Mouse (Mus musculus): Measurements from ENCODE around the gene Mkrn1. TPM values are rescaled to one million over a fixed set of nuclear protein-coding genes. Genes with fewer than 3 reads are reported as not detected.
A peak's percentile ranks its signal among the peaks of the same experiment; 100 is the strongest.
"Not testable (repeated sequence)": the region's sequence is repeated elsewhere in the genome, so short reads cannot be mapped to it uniquely, and the experiment has no call there.

The Mkrn1 gene
- polyA plus RNA-seq, 1 experiment from 2014 or later, result 65.2 TPM

GRCm38 (mm10) chr6:39425181-39425580 is 4.9 kb upstream of the Mkrn1 start:
- Histone ChIP-seq H3K9me3 (no peaks in the 10 kb centered on the region), H3K4me1 (peaks cover 7% of the 10 kb centered on the region)
- WGBS, result 88% methylated on average over 2 of the region's 2 CpGs

DNA sequence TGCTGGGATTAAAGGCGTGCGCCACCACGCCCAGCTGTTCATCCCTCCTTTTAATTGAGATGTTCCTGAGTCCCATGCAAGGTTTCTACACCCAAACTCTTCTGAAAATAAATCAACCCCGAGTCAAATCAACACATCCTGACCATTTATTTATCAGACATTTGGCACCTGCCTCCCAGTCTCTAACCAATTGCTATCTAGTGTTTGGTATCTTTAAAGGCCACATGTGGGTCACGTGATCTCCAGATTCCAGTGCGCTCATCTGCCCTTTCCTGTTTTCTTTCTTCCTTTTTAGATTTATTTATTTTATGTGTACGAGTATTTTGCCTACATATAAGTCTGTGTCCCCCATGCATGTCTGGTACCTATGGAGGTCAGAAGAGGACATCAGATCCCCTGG is 3.4 kb upstream of the Mkrn1 start:
- 91% methylated on average over 7 of the region's 7 CpGs for WGBS
- H3K9me3 ChIP-seq, result no peaks in the 10 kb centered on the region
- peaks cover 13% of the 10 kb centered on the region for H3K27me3 ChIP-seq (ENCODE audit: poor library complexity, severe bottlenecking)
- DNase-seq (ENCODE audit: extremely low spot score, low spot score), result no peak
- H3K36me3 ChIP-seq (replicated peaks), result no peaks in the 10 kb centered on the region
- H3K27ac ChIP-seq, result no peak overlapping the region
- no peak overlapping the region for H3K4me3 ChIP-seq
- H3K4me1 ChIP-seq, result peaks cover 13% of the 10 kb centered on the region

More at GRCm38 (mm10) chr6:39425181-39425580, 4.9 kb upstream of the Mkrn1 start:
- Histone ChIP-seq H3K27ac (no peak overlapping the region), H3K4me3 (no peak overlapping the region), H3K27me3 (ENCODE audit: poor library complexity, severe bottlenecking) (peaks cover 11% of the 10 kb centered on the region), H3K36me3 (replicated peaks) (no peaks in the 10 kb centered on the region)
- DNase-seq (ENCODE audit: extremely low spot score, low spot score), result no peak

DNA sequence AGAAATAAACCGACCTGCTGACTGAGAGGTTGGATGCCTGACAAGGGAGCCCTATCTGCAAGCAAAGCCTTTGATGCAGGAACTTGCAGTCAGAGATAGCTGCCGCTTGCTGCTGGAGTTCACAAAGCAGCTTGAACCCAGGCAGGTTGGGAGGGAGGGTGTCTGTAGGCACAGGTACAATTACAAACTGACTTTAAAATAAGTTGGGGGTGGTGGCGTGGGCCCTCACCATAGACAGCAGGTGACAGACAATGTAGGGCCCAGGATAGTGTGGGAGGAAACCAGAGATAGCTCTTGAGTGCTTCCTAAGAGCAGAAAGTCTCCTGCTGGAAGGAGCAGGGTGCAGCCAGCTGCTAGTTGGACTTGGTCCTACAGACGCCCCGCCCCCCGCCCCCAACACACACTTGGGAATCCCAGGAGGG is 2.9 kb upstream of the Mkrn1 start:
- Histone ChIP-seq H3K4me3 (no peak overlapping the region), H3K9me3 (no peaks in the 10 kb centered on the region), H3K4me1 (peaks cover 18% of the 10 kb centered on the region), H3K27ac (no peak overlapping the region), H3K27me3 (ENCODE audit: poor library complexity, severe bottlenecking) (peaks cover 19% of the 10 kb centered on the region), H3K36me3 (replicated peaks) (no peaks in the 10 kb centered on the region)
- 76% methylated on average over 6 of the region's 6 CpGs for WGBS
- no peak for DNase-seq (ENCODE audit: extremely low spot score, low spot score)

DNA sequence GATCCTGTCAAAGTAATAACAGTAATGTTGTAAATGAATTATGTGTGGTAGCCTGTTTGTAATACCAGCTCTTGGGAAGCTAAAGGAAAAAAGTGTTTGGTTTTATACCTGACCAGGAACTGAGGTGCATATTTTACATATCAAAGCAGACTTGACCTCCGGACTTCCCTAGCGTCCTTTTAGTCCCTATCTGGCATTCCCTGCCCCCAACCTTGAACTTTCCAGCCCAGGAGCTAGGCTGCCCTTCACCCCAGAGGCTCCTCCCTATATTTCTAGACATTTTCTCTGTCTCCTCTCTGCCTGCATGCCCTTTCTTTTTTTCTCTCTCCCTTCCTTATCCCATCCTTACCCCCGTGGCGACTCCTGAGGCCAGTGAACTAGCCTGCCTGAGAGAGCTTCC is 605 bp upstream of the Mkrn1 start:
- WGBS, result 50% methylated on average over 4 of the region's 4 CpGs
- Histone ChIP-seq H3K36me3 (replicated peaks) (no peaks in the 10 kb centered on the region), H3K9me3 (no peaks in the 10 kb centered on the region), H3K4me1 (peaks cover 23% of the 10 kb centered on the region), H3K27ac (0 out of 2 replicates have a peak overlapping the region, but pooled peaks have one; percentile 92), H3K4me3 (peak overlapping the region; percentile 88), H3K27me3 (ENCODE audit: poor library complexity, severe bottlenecking) (peaks cover 23% of the 10 kb centered on the region)
- DNase-seq (ENCODE audit: extremely low spot score, low spot score), result no peak

GRCm38 (mm10) chr6:39419386-39419850 is 844 bp downstream of the Mkrn1 start:
- peak overlapping the region; percentile 88 for H3K4me3 ChIP-seq
- peak; percentile 61 for DNase-seq (ENCODE audit: extremely low spot score, low spot score)
- peak overlapping the region; percentile 92 for H3K27ac ChIP-seq
- WGBS, result under 1% methylated on average over 43 of the region's 43 CpGs
- H3K27me3 ChIP-seq (ENCODE audit: poor library complexity, severe bottlenecking), result peaks cover 23% of the 10 kb centered on the region
- no peaks in the 10 kb centered on the region for H3K9me3 ChIP-seq
- peaks cover 24% of the 10 kb centered on the region for H3K4me1 ChIP-seq
- H3K36me3 ChIP-seq (replicated peaks), result no peaks in the 10 kb centered on the region

GRCm38 (mm10) chr6:39416654-39417053 is 3.6 kb downstream of the Mkrn1 start:
- H3K4me3 ChIP-seq; H3K9me3 ChIP-seq; DNase-seq (ENCODE audit: extremely low spot score, low spot score); H3K36me3 ChIP-seq (replicated peaks); H3K27ac ChIP-seq: not testable (repeated sequence)
- Histone ChIP-seq H3K27me3 (ENCODE audit: poor library complexity, severe bottlenecking) (peaks cover 12% of the 10 kb centered on the region), H3K4me1 (peaks cover 28% of the 10 kb centered on the region)

DNA sequence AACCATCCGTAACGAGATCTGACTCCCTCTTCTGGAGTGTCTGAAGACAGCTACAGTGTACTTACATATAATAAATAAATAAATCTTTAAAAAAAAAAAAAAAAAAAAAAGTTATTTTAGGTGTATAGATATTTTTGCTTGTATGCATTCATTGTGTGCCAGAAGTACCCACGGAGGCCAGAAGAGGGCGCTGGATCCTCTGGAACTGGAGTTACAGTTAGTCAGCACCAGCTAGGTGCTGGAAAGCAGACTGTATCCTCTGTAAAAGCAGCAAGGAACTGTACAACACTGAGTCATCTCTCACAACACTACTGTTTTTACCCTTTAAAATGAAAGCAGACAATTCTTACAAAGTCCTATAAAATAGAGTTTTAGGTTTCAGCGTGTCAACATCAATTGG is 4.5 kb downstream of the Mkrn1 start:
- no peak overlapping the region for H3K27ac ChIP-seq
- no peaks in the 10 kb centered on the region for H3K9me3 ChIP-seq
- WGBS, result 52% methylated on average over 3 of the region's 5 CpGs
- H3K36me3 ChIP-seq (replicated peaks), result no peaks in the 10 kb centered on the region
- peak; percentile 67 for DNase-seq (ENCODE audit: extremely low spot score, low spot score)
- peaks cover 12% of the 10 kb centered on the region for H3K27me3 ChIP-seq (ENCODE audit: poor library complexity, severe bottlenecking)
- no peak overlapping the region for H3K4me3 ChIP-seq
- peaks cover 26% of the 10 kb centered on the region for H3K4me1 ChIP-seq

DNA sequence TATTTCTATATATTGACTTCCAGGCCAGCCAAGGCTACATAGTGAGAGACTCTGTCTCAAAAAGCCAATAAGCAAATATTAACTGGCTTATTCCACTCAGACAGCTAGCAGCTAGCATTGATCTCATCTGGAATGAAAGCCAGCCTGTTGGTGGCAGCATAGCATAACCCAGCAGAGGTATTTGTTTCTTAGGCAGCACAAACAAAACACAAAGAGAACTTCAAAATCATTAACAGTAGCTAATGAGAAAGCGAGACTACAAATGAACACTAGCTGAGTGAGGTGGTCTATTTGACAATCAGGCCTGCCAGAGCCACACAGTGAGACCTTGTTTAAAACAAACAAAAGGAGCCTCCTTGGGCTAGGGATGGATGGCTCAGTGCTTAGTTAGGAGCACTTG is 6.2 kb downstream of the Mkrn1 start:
- 91% methylated on average over 1 of the region's 1 CpGs for WGBS
- Histone ChIP-seq H3K27me3 (ENCODE audit: poor library complexity, severe bottlenecking) (peaks cover 12% of the 10 kb centered on the region), H3K27ac (no peak overlapping the region), H3K36me3 (replicated peaks) (peaks cover 7% of the 10 kb centered on the region), H3K9me3 (no peaks in the 10 kb centered on the region), H3K4me3 (no peak overlapping the region), H3K4me1 (peaks cover 20% of the 10 kb centered on the region)
- DNase-seq (ENCODE audit: extremely low spot score, low spot score), result no peak

- Histone ChIP-seq H3K4me1 (no peaks in the 10 kb centered on the region), H3K27ac (no peak overlapping the region), H3K4me3 (no peak overlapping the region), H3K9me3 (no peaks in the 10 kb centered on the region), H3K27me3 (ENCODE audit: poor library complexity, severe bottlenecking) (no peaks in the 10 kb centered on the region), H3K36me3 (replicated peaks) (peaks cover 63% of the 10 kb centered on the region)
- no peak for DNase-seq (ENCODE audit: extremely low spot score, low spot score)
- WGBS, result 95% methylated on average over 5 of the region's 5 CpGs
These were observed 13.8 kb downstream of the Mkrn1 start for GRCm38 (mm10) chr6:39406480-39406879.

GRCm38 (mm10) chr6:39403136-39403535 is 17.1 kb downstream of the Mkrn1 start:
- WGBS, result 95% methylated on average over 2 of the region's 2 CpGs
- Histone ChIP-seq H3K27ac (no peak overlapping the region), H3K4me3 (no peak overlapping the region), H3K9me3 (no peaks in the 10 kb centered on the region), H3K36me3 (replicated peaks) (peaks cover 75% of the 10 kb centered on the region), H3K4me1 (no peaks in the 10 kb centered on the region), H3K27me3 (ENCODE audit: poor library complexity, severe bottlenecking) (no peaks in the 10 kb centered on the region)
- no peak for DNase-seq (ENCODE audit: extremely low spot score, low spot score)

DNA sequence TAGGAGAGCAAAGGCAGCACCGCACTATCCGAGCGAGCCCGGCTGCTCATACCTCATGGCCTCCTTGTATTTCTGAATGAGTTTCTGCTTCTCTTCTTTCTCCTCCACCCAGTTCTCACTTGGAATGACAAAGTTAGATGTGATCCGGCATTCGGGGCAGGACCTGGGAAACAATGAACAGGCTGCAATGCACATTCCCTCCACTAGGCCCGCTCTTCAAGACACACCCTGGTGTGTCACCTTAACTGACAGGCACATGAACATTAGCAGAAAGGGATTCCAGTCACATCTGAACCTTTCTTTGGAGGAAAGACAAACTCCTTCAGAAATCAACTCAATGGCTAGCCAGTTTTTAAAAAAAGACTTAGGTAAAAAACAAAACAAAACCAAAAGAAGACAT is 19.9 kb downstream of the Mkrn1 start:
- Histone ChIP-seq H3K27me3 (ENCODE audit: poor library complexity, severe bottlenecking) (no peaks in the 10 kb centered on the region), H3K36me3 (replicated peaks) (peaks cover 75% of the 10 kb centered on the region), H3K27ac (no peak overlapping the region), H3K4me1 (no peaks in the 10 kb centered on the region), H3K9me3 (no peaks in the 10 kb centered on the region), H3K4me3 (no peak overlapping the region)
- peak; percentile 46 for DNase-seq (ENCODE audit: extremely low spot score, low spot score)
- 70% methylated on average over 7 of the region's 7 CpGs for WGBS

- DNase-seq (ENCODE audit: extremely low spot score, low spot score), result no peak
- H3K4me3 ChIP-seq, result no peak overlapping the region
- H3K4me1 ChIP-seq, result no peaks in the 10 kb centered on the region
- 92% methylated on average over 9 of the region's 9 CpGs for WGBS
- peaks cover 57% of the 10 kb centered on the region for H3K36me3 ChIP-seq (replicated peaks)
- no peak overlapping the region for H3K27ac ChIP-seq
- H3K27me3 ChIP-seq (ENCODE audit: poor library complexity, severe bottlenecking), result no peaks in the 10 kb centered on the region
- H3K9me3 ChIP-seq, result no peaks in the 10 kb centered on the region
These were observed 21.9 kb downstream of the Mkrn1 start for GRCm38 (mm10) chr6:39398342-39398741.

DNA sequence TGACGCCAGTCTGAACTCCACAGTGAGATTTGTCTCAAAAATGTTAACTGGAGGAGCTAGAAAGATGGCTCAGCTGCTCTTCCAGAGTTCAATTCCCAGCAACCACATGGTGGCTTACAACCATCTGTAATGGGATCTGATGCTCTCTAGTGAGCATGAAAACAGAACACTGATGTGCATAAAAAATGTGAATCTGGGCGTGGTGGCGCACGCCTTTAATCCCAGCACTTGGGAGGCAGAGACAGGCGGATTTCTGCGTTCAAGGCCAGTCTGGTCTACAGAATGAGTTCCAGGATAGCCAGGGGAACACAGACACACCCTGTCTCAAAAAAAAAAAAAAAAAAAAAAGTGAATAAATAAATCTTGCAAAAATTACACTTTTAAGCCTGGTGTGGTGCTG is 23.2 kb downstream of the Mkrn1 start:
- Histone ChIP-seq H3K36me3 (replicated peaks) (peaks cover 48% of the 10 kb centered on the region), H3K27me3 (ENCODE audit: poor library complexity, severe bottlenecking) (no peaks in the 10 kb centered on the region), H3K9me3 (no peaks in the 10 kb centered on the region), H3K4me1 (no peaks in the 10 kb centered on the region), H3K4me3 (no peak overlapping the region), H3K27ac (no peak overlapping the region)
- WGBS, result 94% methylated on average over 6 of the region's 6 CpGs
- no peak for DNase-seq (ENCODE audit: extremely low spot score, low spot score)

DNA sequence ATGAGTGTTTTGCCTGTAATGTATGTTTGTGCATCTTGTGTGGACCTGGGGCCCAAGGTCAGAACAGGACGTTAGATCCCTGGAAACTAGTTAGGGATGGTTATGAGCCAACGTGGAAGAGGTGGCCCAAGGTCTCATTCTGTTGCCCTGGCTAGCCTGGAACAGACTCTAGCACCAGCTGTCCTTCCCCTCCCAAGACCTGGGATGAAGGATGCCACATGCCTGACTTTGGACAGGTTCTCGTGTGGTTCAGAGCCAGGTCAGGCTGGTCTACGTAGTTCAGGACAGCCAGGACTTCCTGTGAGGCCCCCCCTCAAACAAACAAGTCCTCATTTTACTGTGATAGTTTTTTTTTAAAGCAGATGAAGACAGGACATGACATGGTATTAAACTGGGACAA is 24.3 kb downstream of the Mkrn1 start:
- WGBS, result 90% methylated on average over 4 of the region's 4 CpGs
- Histone ChIP-seq H3K9me3 (no peaks in the 10 kb centered on the region), H3K27me3 (ENCODE audit: poor library complexity, severe bottlenecking) (no peaks in the 10 kb centered on the region), H3K4me1 (no peaks in the 10 kb centered on the region), H3K27ac (no peak overlapping the region), H3K36me3 (replicated peaks) (peaks cover 38% of the 10 kb centered on the region), H3K4me3 (no peak overlapping the region)
- DNase-seq (ENCODE audit: extremely low spot score, low spot score), result no peak

Data from forebrain, embryonic 10.5 days (tissue).